Mouse (Mus musculus): ENCODE data around the gene Zfp566. TPM values are rescaled to one million over a fixed set of nuclear protein-coding genes. Genes with fewer than 3 reads are reported as not detected.

The Zfp566 gene
- polyA plus RNA-seq, 1 experiment from 2014 or later: 14.9 TPM

GRCm38 (mm10) chr7:30064622-30065021 lies 25.7 kb downstream of the Zfp566 start:
- H3K27ac ChIP-seq (ENCODE audit: low read depth, low read length): no peak overlapping the region
- H3K4me1 ChIP-seq (ENCODE audit: control insufficient read depth, insufficient read depth, low read depth, low read length): no peaks in the 10 kb centered on the region
- WGBS: 87% methylated on average over 5 of the region's 5 CpGs
- no peaks in the 10 kb centered on the region for H3K27me3 ChIP-seq (replicated peaks; ENCODE audit: control insufficient read depth, insufficient read depth, low read length)
- H3K9me3 ChIP-seq (ENCODE audit: control insufficient read depth, low read length): no peaks in the 10 kb centered on the region
- peaks cover 14% of the 10 kb centered on the region for H3K36me3 ChIP-seq (ENCODE audit: control insufficient read depth, insufficient read depth, low read length)
- ATAC-seq: no peak
- no peak overlapping the region for H3K4me2 ChIP-seq (ENCODE audit: low read length)
- H3K4me3 ChIP-seq (ENCODE audit: low read length): no peak overlapping the region
- no peak overlapping the region for H3K9ac ChIP-seq (ENCODE audit: low read depth, low read length)

- WGBS: 88% methylated on average over 5 of the region's 5 CpGs
- H3K4me3 ChIP-seq (ENCODE audit: low read length): no peak overlapping the region
- no peak for ATAC-seq
Measured at GRCm38 (mm10) chr7:30062478-30062877, 27.8 kb downstream of the Zfp566 start.

GRCm38 (mm10) chr7:30060341-30060740 lies 30.0 kb downstream of the Zfp566 start:
- no peak overlapping the region for H3K4me2 ChIP-seq (ENCODE audit: low read length)
- no peaks in the 10 kb centered on the region for H3K4me1 ChIP-seq (ENCODE audit: control insufficient read depth, insufficient read depth, low read depth, low read length)
- WGBS: 90% methylated on average over 6 of the region's 6 CpGs
- H3K4me3 ChIP-seq (ENCODE audit: low read length): no peak overlapping the region
- no peak for ATAC-seq
- H3K36me3 ChIP-seq (ENCODE audit: control insufficient read depth, insufficient read depth, low read length): peaks cover 34% of the 10 kb centered on the region
- no peaks in the 10 kb centered on the region for H3K9me3 ChIP-seq (ENCODE audit: control insufficient read depth, low read length)
- no peak overlapping the region for H3K9ac ChIP-seq (ENCODE audit: low read depth, low read length)
- H3K27me3 ChIP-seq (replicated peaks; ENCODE audit: control insufficient read depth, insufficient read depth, low read length): no peaks in the 10 kb centered on the region
- H3K27ac ChIP-seq (ENCODE audit: low read depth, low read length): no peak overlapping the region

More at GRCm38 (mm10) chr7:30062478-30062877, 27.8 kb downstream of the Zfp566 start:
- Histone ChIP-seq H3K4me2 (ENCODE audit: low read length) (no peak overlapping the region), H3K36me3 (ENCODE audit: control insufficient read depth, insufficient read depth, low read length) (peaks cover 19% of the 10 kb centered on the region), H3K9ac (ENCODE audit: low read depth, low read length) (no peak overlapping the region), H3K9me3 (ENCODE audit: control insufficient read depth, low read length) (no peaks in the 10 kb centered on the region), H3K27me3 (replicated peaks; ENCODE audit: control insufficient read depth, insufficient read depth, low read length) (no peaks in the 10 kb centered on the region), H3K4me1 (ENCODE audit: control insufficient read depth, insufficient read depth, low read depth, low read length) (no peaks in the 10 kb centered on the region), H3K27ac (ENCODE audit: low read depth, low read length) (no peak overlapping the region)

- H3K4me3 ChIP-seq (ENCODE audit: low read length): no peak overlapping the region
- 12% methylated on average over 3 of the region's 3 CpGs for WGBS
- H3K4me2 ChIP-seq (ENCODE audit: low read length): no peak overlapping the region
- peaks cover 10% of the 10 kb centered on the region for H3K4me1 ChIP-seq (ENCODE audit: control insufficient read depth, insufficient read depth, low read depth, low read length)
- no peak overlapping the region for H3K27ac ChIP-seq (ENCODE audit: low read depth, low read length)
- H3K9me3 ChIP-seq (ENCODE audit: control insufficient read depth, low read length): no peaks in the 10 kb centered on the region
- no peaks in the 10 kb centered on the region for H3K27me3 ChIP-seq (replicated peaks; ENCODE audit: control insufficient read depth, insufficient read depth, low read length)
- H3K9ac ChIP-seq (ENCODE audit: low read depth, low read length): no peak overlapping the region
- ATAC-seq: no peak
- peaks cover 18% of the 10 kb centered on the region for H3K36me3 ChIP-seq (ENCODE audit: control insufficient read depth, insufficient read depth, low read length)
Measured at GRCm38 (mm10) chr7:30053591-30053990, 36.7 kb downstream of the Zfp566 start.

- WGBS: under 1% methylated on average over 40 of the region's 40 CpGs
Measured at GRCm38 (mm10) chr7:30050882-30051548, 39.3 kb downstream of the Zfp566 start, which contains the start of gene Zfp14. TSS of gene Zfp14 (minus strand) at chr7:30051380.

GRCm38 (mm10) chr7:30048126-30048525 lies 42.2 kb downstream of the Zfp566 start:
- ATAC-seq: no peak
- Histone ChIP-seq H3K4me3 (ENCODE audit: low read length) (no peak overlapping the region), H3K9ac (ENCODE audit: low read depth, low read length) (no peak overlapping the region), H3K27me3 (replicated peaks; ENCODE audit: control insufficient read depth, insufficient read depth, low read length) (no peaks in the 10 kb centered on the region), H3K9me3 (ENCODE audit: control insufficient read depth, low read length) (no peaks in the 10 kb centered on the region), H3K27ac (ENCODE audit: low read depth, low read length) (no peak overlapping the region), H3K36me3 (ENCODE audit: control insufficient read depth, insufficient read depth, low read length) (no peaks in the 10 kb centered on the region), H3K4me2 (ENCODE audit: low read length) (no peak overlapping the region), H3K4me1 (ENCODE audit: control insufficient read depth, insufficient read depth, low read depth, low read length) (peaks cover 10% of the 10 kb centered on the region)
- 91% methylated on average over 4 of the region's 4 CpGs for WGBS

More at GRCm38 (mm10) chr7:30050882-30051548, 39.3 kb downstream of the Zfp566 start, which contains the start of gene Zfp14:
- Histone ChIP-seq H3K36me3 (ENCODE audit: control insufficient read depth, insufficient read depth, low read length) (peaks cover 3% of the 10 kb centered on the region; the same call in 1 of the 2 replicates), H3K9ac (ENCODE audit: low read depth, low read length) (peak within 1 kb of the TSS; percentile 86), H3K4me3 (ENCODE audit: low read length) (peak within 1 kb of the TSS; percentile 71), H3K4me2 (ENCODE audit: low read length) (peak within 1 kb of the TSS; percentile 74), H3K9me3 (ENCODE audit: control insufficient read depth, low read length) (no peaks in the 10 kb centered on the region), H3K27ac (ENCODE audit: low read depth, low read length) (peak within 1 kb of the TSS; percentile 83), H3K27me3 (replicated peaks; ENCODE audit: control insufficient read depth, insufficient read depth, low read length) (no peaks in the 10 kb centered on the region), H3K4me1 (ENCODE audit: control insufficient read depth, insufficient read depth, low read depth, low read length) (peaks cover 10% of the 10 kb centered on the region)
- ATAC-seq: peak; percentile 99

GRCm38 (mm10) chr7:30044354-30044753 lies 46.0 kb downstream of the Zfp566 start:
- Histone ChIP-seq H3K4me2 (ENCODE audit: low read length) (no peak overlapping the region), H3K4me1 (ENCODE audit: control insufficient read depth, insufficient read depth, low read depth, low read length) (no peaks in the 10 kb centered on the region), H3K27me3 (replicated peaks; ENCODE audit: control insufficient read depth, insufficient read depth, low read length) (no peaks in the 10 kb centered on the region), H3K36me3 (ENCODE audit: control insufficient read depth, insufficient read depth, low read length) (peaks cover 14% of the 10 kb centered on the region), H3K9me3 (ENCODE audit: control insufficient read depth, low read length) (no peaks in the 10 kb centered on the region), H3K27ac (ENCODE audit: low read depth, low read length) (no peak overlapping the region; the same call in 1 of the 2 replicates), H3K4me3 (ENCODE audit: low read length) (no peak overlapping the region), H3K9ac (ENCODE audit: low read depth, low read length) (no peak overlapping the region)
- ATAC-seq: no peak
- WGBS: 63% methylated on average over 9 of the region's 9 CpGs

- ATAC-seq: no peak
- 95% methylated on average over 12 of the region's 12 CpGs for WGBS
- Histone ChIP-seq H3K36me3 (ENCODE audit: control insufficient read depth, insufficient read depth, low read length) (peaks cover 28% of the 10 kb centered on the region), H3K9me3 (ENCODE audit: control insufficient read depth, low read length) (no peaks in the 10 kb centered on the region), H3K27ac (ENCODE audit: low read depth, low read length) (no peak overlapping the region), H3K4me1 (ENCODE audit: control insufficient read depth, insufficient read depth, low read depth, low read length) (no peaks in the 10 kb centered on the region), H3K9ac (ENCODE audit: low read depth, low read length) (no peak overlapping the region), H3K4me3 (ENCODE audit: low read length) (no peak overlapping the region), H3K4me2 (ENCODE audit: low read length) (no peak overlapping the region), H3K27me3 (replicated peaks; ENCODE audit: control insufficient read depth, insufficient read depth, low read length) (no peaks in the 10 kb centered on the region)
Measured at GRCm38 (mm10) chr7:30034331-30034730, 56.0 kb downstream of the Zfp566 start.

- Histone ChIP-seq H3K27ac (ENCODE audit: low read depth, low read length) (no peak overlapping the region), H3K9me3 (ENCODE audit: control insufficient read depth, low read length) (no peaks in the 10 kb centered on the region), H3K9ac (ENCODE audit: low read depth, low read length) (no peak overlapping the region), H3K27me3 (replicated peaks; ENCODE audit: control insufficient read depth, insufficient read depth, low read length) (no peaks in the 10 kb centered on the region), H3K36me3 (ENCODE audit: control insufficient read depth, insufficient read depth, low read length) (peaks cover 3% of the 10 kb centered on the region), H3K4me1 (ENCODE audit: control insufficient read depth, insufficient read depth, low read depth, low read length) (no peaks in the 10 kb centered on the region), H3K4me2 (ENCODE audit: low read length) (no peak overlapping the region), H3K4me3 (ENCODE audit: low read length) (no peak overlapping the region)
- 75% methylated on average over 3 of the region's 3 CpGs for WGBS
- ATAC-seq: no peak
Measured at GRCm38 (mm10) chr7:30031379-30031778, 58.9 kb downstream of the Zfp566 start.
